Mouse (Mus musculus) fat pad, adult 2 months (tissue): Measurements from ENCODE around the gene Mmp23.
"Not testable (repeated sequence)": the region's sequence is repeated elsewhere in the genome, so short reads cannot be mapped to it uniquely, and the experiment has no call there.

Experiments
- DNase-seq: peaks from one replicate; pipeline ENCODE4 v3.0.0-alpha.2; 2011; ENCODE audit warnings: low read depth, low spot score; ENCODE audit errors: extremely low read depth

Gene Mmp23

GRCm38 (mm10) chr4:155653086-155653450 lies at the start of gene Mmp23:
TSS of gene Mmp23 (minus strand) at chr4:155653384.
- no peak for DNase-seq

GRCm38 (mm10) chr4:155700425-155700824 lies 47.2 kb upstream of the Mmp23 start:
- no peak for DNase-seq

- peak; percentile 34 for DNase-seq
Measured at GRCm38 (mm10) chr4:155696261-155697255, 43.4 kb upstream of the Mmp23 start.

GRCm38 (mm10) chr4:155695531-155696062 lies 42.4 kb upstream of the Mmp23 start:
- DNase-seq = no peak

- DNase-seq = no peak
Measured at GRCm38 (mm10) chr4:155694482-155695401, 41.6 kb upstream of the Mmp23 start.

- DNase-seq = no peak
Measured at GRCm38 (mm10) chr4:155694111-155694481, 40.9 kb upstream of the Mmp23 start, which contains the start of gene Fndc10. TSS of gene Fndc10 (plus strand) at chr4:155694342.

- DNase-seq = no peak
Measured at GRCm38 (mm10) chr4:155692421-155692820, 39.2 kb upstream of the Mmp23 start.

- no peak for DNase-seq
Measured at GRCm38 (mm10) chr4:155690571-155691375, 37.6 kb upstream of the Mmp23 start.

GRCm38 (mm10) chr4:155687764-155688163 lies 34.6 kb upstream of the Mmp23 start:
- DNase-seq = not testable (repeated sequence)

GRCm38 (mm10) chr4:155683670-155684277 lies 30.6 kb upstream of the Mmp23 start:
- not testable (repeated sequence) for DNase-seq

- DNase-seq = no peak
Measured at GRCm38 (mm10) chr4:155675991-155676390, 22.8 kb upstream of the Mmp23 start.

GRCm38 (mm10) chr4:155672082-155672481 lies 18.9 kb upstream of the Mmp23 start:
- no peak for DNase-seq

- DNase-seq = not testable (repeated sequence)
Measured at GRCm38 (mm10) chr4:155670236-155670635, 17.1 kb upstream of the Mmp23 start.

- DNase-seq = no peak
Measured at GRCm38 (mm10) chr4:155669598-155670075, 16.5 kb upstream of the Mmp23 start.

- peak; percentile 47 for DNase-seq
Measured at GRCm38 (mm10) chr4:155668689-155669597, 15.8 kb upstream of the Mmp23 start, which contains the start of gene Mib2. TSS of gene Mib2 (minus strand) at chr4:155669198.

- no peak for DNase-seq
Measured at GRCm38 (mm10) chr4:155666903-155667302, 13.7 kb upstream of the Mmp23 start.

GRCm38 (mm10) chr4:155660641-155661040 lies 7.5 kb upstream of the Mmp23 start:
- no peak for DNase-seq

GRCm38 (mm10) chr4:155658961-155659360 lies 5.8 kb upstream of the Mmp23 start:
- no peak for DNase-seq
